Mouse (Mus musculus) G1E (cell line): ENCODE data around the gene Ermap.
A peak's percentile ranks its signal among the peaks of the same experiment; 100 is the strongest.

Source experiments
- CTCF ChIP-seq: IDR thresholded peaks from 2 replicates; pipeline ENCODE4 v1.5.1; 2012; ENCODE audit warnings: low read depth, low read length, inconsistent platforms, mixed read lengths
- GATA1 ChIP-seq: IDR thresholded peaks from 2 replicates; pipeline ENCODE4 v1.6.1; 2012; ENCODE audit warnings: borderline replicate concordance, low read length, inconsistent platforms, mixed read lengths
- POLR2AphosphoS5 ChIP-seq: IDR thresholded peaks from 2 replicates; pipeline ENCODE4 v1.6.1; 2012; ENCODE audit warnings: low read depth, low read length, inconsistent platforms; ENCODE audit not compliant: insufficient replicate concordance
- TAL1 ChIP-seq: conservative IDR thresholded peaks from 2 replicates; pipeline ENCODE4 v1.6.1; 2012; ENCODE audit warnings: low read depth, low read length, inconsistent platforms, mixed read lengths

DNA sequence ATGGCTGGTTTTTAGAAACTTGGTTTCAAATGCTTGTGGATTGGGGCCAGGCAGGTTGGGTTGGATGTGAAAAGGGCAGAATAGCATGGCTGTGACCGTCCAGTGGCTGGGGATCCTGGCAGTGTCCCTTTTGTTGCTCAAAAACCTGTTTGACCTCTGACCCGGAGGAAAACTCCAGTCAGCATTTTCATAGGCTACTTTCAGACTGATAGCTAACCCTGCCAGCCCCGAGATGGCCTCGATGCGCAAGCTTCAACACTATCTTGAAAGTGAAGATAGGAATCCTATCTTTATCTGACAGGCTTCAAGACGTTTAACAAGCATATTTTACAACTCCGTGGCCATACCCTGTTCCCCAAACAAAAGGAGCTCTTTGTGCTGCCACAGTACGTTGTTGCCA lies 52.5 kb downstream of the Ermap start:
- TF ChIP-seq POLR2AphosphoS5, result 0 out of 2 replicates have a peak, but pooled peaks have one; percentile 17
- TF ChIP-seq CTCF, result no peak
- TF ChIP-seq GATA1, result no peak
- peak; percentile 50; the same call in 1 of the 2 replicates for TF ChIP-seq TAL1
